Mouse (Mus musculus) myocyte (in vitro differentiated cells): Measurements from ENCODE around the gene Dnah14. TPM values are rescaled to one million over a fixed set of nuclear protein-coding genes. Genes with fewer than 3 reads are reported as not detected.
"Not testable (repeated sequence)": the region's sequence is repeated elsewhere in the genome, so short reads cannot be mapped to it uniquely, and the experiment has no call there.

Experiments used
- H3K27me3 ChIP-seq: one replicate; pipeline ENCODE4 v1.6.1; 2011; ENCODE audit not compliant: control insufficient read depth, insufficient read depth, insufficient read length
- H3K36me3 ChIP-seq: one replicate; pipeline ENCODE4 v1.6.1; 2011; ENCODE audit not compliant: control insufficient read depth, insufficient read depth
- H3K4me2 ChIP-seq: one replicate; pipeline ENCODE4 v1.6.1; 2011; ENCODE audit warnings: low read depth, control low read depth
- H3K4me3 ChIP-seq: one replicate; pipeline ENCODE4 v1.5.1; 2011; ENCODE audit warnings: mild to moderate bottlenecking, control low read depth, moderate library complexity
- H3K79me2 ChIP-seq: one replicate; pipeline ENCODE4 v1.6.1; 2011; ENCODE audit not compliant: control insufficient read depth, insufficient read depth
- H3ac ChIP-seq: one replicate; pipeline ENCODE4 v1.6.1; 2011; ENCODE audit not compliant: control insufficient read depth, insufficient read length
- CEBPB ChIP-seq: IDR thresholded peaks from 2 replicates; pipeline ENCODE4 v1.6.1; 2011; ENCODE audit warnings: mild to moderate bottlenecking, moderate library complexity; ENCODE audit not compliant: poor library complexity, insufficient read depth, severe bottlenecking
- E2F4 ChIP-seq: IDR thresholded peaks from one replicate; pipeline ENCODE4 v1.6.1; 2011; ENCODE audit warnings: mild to moderate bottlenecking, control low read depth, moderate library complexity; ENCODE audit not compliant: insufficient read depth
- MAX ChIP-seq: IDR thresholded peaks from one replicate; pipeline ENCODE4 v1.6.1; 2011; ENCODE audit warnings: low read depth, mild to moderate bottlenecking, control low read depth
- MYOD1 ChIP-seq, 3 experiments: IDR thresholded peaks; one replicate each; pipeline ENCODE4 v1.6.1; 2011; ENCODE audit warnings: control low read depth in 2 of 3, low read depth in 2 of 3, mild to moderate bottlenecking in 2 of 3, moderate library complexity in 1 of 3; ENCODE audit not compliant: insufficient read length in 2 of 3, control insufficient read depth in 1 of 3
- MYOG ChIP-seq, 3 experiments: IDR thresholded peaks; one replicate each; pipeline ENCODE4 v1.6.1; 2011; ENCODE audit warnings: control low read depth in 2 of 3, low read depth in 2 of 3, mild to moderate bottlenecking in 2 of 3; ENCODE audit not compliant: insufficient read length in 2 of 3, control insufficient read depth in 1 of 3, insufficient read depth in 1 of 3
- POLR2A ChIP-seq: IDR thresholded peaks from one replicate; pipeline ENCODE4 v1.6.1; 2011; ENCODE audit warnings: low read depth, mild to moderate bottlenecking, control low read depth, moderate library complexity; ENCODE audit not compliant: insufficient read length
- POLR2AphosphoS2 ChIP-seq: IDR thresholded peaks from one replicate; pipeline ENCODE4 v1.6.1; 2011; ENCODE audit warnings: low read depth, control low read depth; ENCODE audit not compliant: insufficient read length
- REST ChIP-seq: IDR thresholded peaks from one replicate; pipeline ENCODE4 v1.6.1; 2011; ENCODE audit warnings: mild to moderate bottlenecking, control low read depth, moderate library complexity; ENCODE audit not compliant: insufficient read depth, insufficient read length
- SRF ChIP-seq: IDR thresholded peaks from one replicate; pipeline ENCODE4 v1.6.1; 2011; ENCODE audit warnings: low read depth; ENCODE audit not compliant: control insufficient read depth, insufficient read length
- TCF12 ChIP-seq: IDR thresholded peaks from one replicate; pipeline ENCODE4 v1.6.1; 2011; ENCODE audit warnings: mild to moderate bottlenecking, control low read depth; ENCODE audit not compliant: poor library complexity, insufficient read depth, severe bottlenecking
- TCF3 ChIP-seq: IDR thresholded peaks from one replicate; pipeline ENCODE4 v1.6.1; 2011; ENCODE audit warnings: low read depth, control low read depth; ENCODE audit not compliant: insufficient read length
- USF1 ChIP-seq: IDR thresholded peaks from one replicate; pipeline ENCODE4 v1.6.1; 2011; ENCODE audit warnings: low read depth, mild to moderate bottlenecking, control low read depth, moderate library complexity
- polyA plus RNA-seq: library from polyadenylated mRNA; unstranded; fragments of >200 nt; fragmentation: generic; extraction: Trizol; gene quantifications from one replicate; pipeline ENCODE4 v1.2.1, GENCODE M21; 2012; ENCODE audit warnings: missing spikeins

The Dnah14 gene
- polyA plus RNA-seq, 1 experiment, result 0.29 TPM

GRCm38 (mm10) chr1:181771871-181772270, 195.5 kb downstream of the Dnah14 start:
- TF ChIP-seq TCF12 (no peak), POLR2AphosphoS2 (no peak), CEBPB (no peak), MYOD1 (IDR thresholded peaks at IDR 0.05; ENCODE audit: control insufficient read depth in 1 of 3, insufficient read length in 2 of 3, low read depth in 2 of 3) (no peak), USF1 (no peak), E2F4 (no peak), REST (no peak), POLR2A (no peak)
- Histone ChIP-seq H3K36me3 (no peaks in the 10 kb centered on the region), H3ac (no peak overlapping the region), H3K4me2 (no peak overlapping the region), H3K4me3 (no peak overlapping the region), H3K27me3 (no peaks in the 10 kb centered on the region), H3K79me2 (no peaks in the 10 kb centered on the region)

- TF ChIP-seq CEBPB (no peak), POLR2AphosphoS2 (no peak), MYOD1 (IDR thresholded peaks at IDR 0.05; ENCODE audit: control insufficient read depth in 1 of 3, insufficient read length in 2 of 3, low read depth in 2 of 3) (no peak), POLR2A (no peak), SRF (no peak), MAX (no peak)
- H3K4me3 ChIP-seq, result no peak overlapping the region
- H3K79me2 ChIP-seq, result no peaks in the 10 kb centered on the region
- no peak overlapping the region for H3K4me2 ChIP-seq
- no peaks in the 10 kb centered on the region for H3K27me3 ChIP-seq
- no peak overlapping the region for H3ac ChIP-seq
- H3K36me3 ChIP-seq, result no peaks in the 10 kb centered on the region
These were observed 200.2 kb downstream of the Dnah14 start for GRCm38 (mm10) chr1:181776541-181776940.

GRCm38 (mm10) chr1:181782600-181782999, 206.2 kb downstream of the Dnah14 start:
- H3ac ChIP-seq, H3K4me3 ChIP-seq, H3K27me3 ChIP-seq, H3K36me3 ChIP-seq, H3K4me2 ChIP-seq, H3K79me2 ChIP-seq: not testable (repeated sequence)

DNA sequence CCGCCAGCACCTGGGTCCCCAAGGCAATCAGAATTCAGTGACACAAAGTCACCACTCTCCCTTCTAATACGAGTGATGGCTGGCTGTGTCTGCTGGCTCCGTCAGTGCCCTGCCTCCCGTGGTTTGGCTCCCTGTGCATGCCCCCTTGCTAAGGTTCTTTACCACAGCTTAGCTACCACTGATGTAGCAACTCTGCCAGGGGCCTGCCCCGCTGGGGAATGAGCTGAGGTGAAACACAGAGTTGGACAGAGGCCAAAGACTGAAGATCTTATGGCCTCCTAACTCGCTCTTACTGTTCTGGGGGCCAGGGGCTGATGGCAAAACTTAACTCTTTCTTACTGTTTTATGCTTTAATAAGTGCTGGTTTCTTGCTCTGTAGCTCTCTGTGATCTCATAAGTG, 213.6 kb downstream of the Dnah14 start:
- Histone ChIP-seq H3ac (no peak overlapping the region), H3K27me3 (no peaks in the 10 kb centered on the region), H3K36me3 (no peaks in the 10 kb centered on the region), H3K4me2 (no peak overlapping the region), H3K79me2 (no peaks in the 10 kb centered on the region), H3K4me3 (no peak overlapping the region)
- TF ChIP-seq SRF (no peak), POLR2AphosphoS2 (no peak), CEBPB (no peak), E2F4 (no peak), REST (no peak), POLR2A (no peak), MAX (no peak), TCF12 (no peak), MYOG (IDR thresholded peaks at IDR 0.05; ENCODE audit: control insufficient read depth in 1 of 3, insufficient read depth in 1 of 3, insufficient read length in 2 of 3, low read depth in 2 of 3) (no peak), TCF3 (no peak), USF1 (no peak), MYOD1 (IDR thresholded peaks at IDR 0.05; ENCODE audit: control insufficient read depth in 1 of 3, insufficient read length in 2 of 3, low read depth in 2 of 3) (no peak)

GRCm38 (mm10) chr1:181793541-181793940, 217.2 kb downstream of the Dnah14 start:
- Histone ChIP-seq H3K36me3 (no peaks in the 10 kb centered on the region), H3K27me3 (no peaks in the 10 kb centered on the region), H3K79me2 (no peaks in the 10 kb centered on the region), H3K4me2 (no peak overlapping the region), H3K4me3 (no peak overlapping the region), H3ac (no peak overlapping the region)
- no peak for TF ChIP-seq POLR2AphosphoS2
- TF ChIP-seq POLR2A, result no peak
- TF ChIP-seq MAX, result no peak
- no peak for TF ChIP-seq TCF12
- no peak for TF ChIP-seq MYOD1 (IDR thresholded peaks at IDR 0.05; ENCODE audit: control insufficient read depth in 1 of 3, insufficient read length in 2 of 3, low read depth in 2 of 3)
- no peak for TF ChIP-seq E2F4
- TF ChIP-seq MYOG (IDR thresholded peaks at IDR 0.05; ENCODE audit: control insufficient read depth in 1 of 3, insufficient read depth in 1 of 3, insufficient read length in 2 of 3, low read depth in 2 of 3), result no peak
- TF ChIP-seq TCF3, result no peak
- no peak for TF ChIP-seq CEBPB
- TF ChIP-seq SRF, result no peak
- no peak for TF ChIP-seq USF1
- no peak for TF ChIP-seq REST
